Mouse (Mus musculus) subcutaneous adipose tissue, adult 2 months (tissue): ENCODE measurements around the gene Eif2b4. TPM values are rescaled to one million over a fixed set of nuclear protein-coding genes. Genes with fewer than 3 reads are reported as not detected.

Source experiments
- polyA plus RNA-seq: library from polyadenylated mRNA; depleted of rRNA; stranded (reverse); fragments of >200 nt; gene quantifications from 2 replicates; pipeline ENCODE4 v1.2.3, GENCODE M21; 2012; ENCODE audit warnings: low replicate concordance; rRNA removed

Gene Eif2b4
- 39.2 and 59.8 TPM in 2 replicates for polyA plus RNA-seq

GRCm38 (mm10) chr5:31192939-31193630 lies at the start of gene Eif2b4, which contains the start of gene Snx17:
Eif2b4 (minus strand) TSS chr5:31193430.
Snx17 (plus strand) TSS chr5:31193227.

GRCm38 (mm10) chr5:31240637-31241521 lies 47.6 kb upstream of the Eif2b4 start, which contains the start of the genes Nrbp1 and Gm9970:
Nrbp1 (plus strand) TSS chr5:31240864.
Gm9970 (minus strand) TSS chr5:31241232.

GRCm38 (mm10) chr5:31220448-31221303 lies 27.4 kb upstream of the Eif2b4 start, which contains the start of gene Ppm1g:
Ppm1g (minus strand) TSS chr5:31220687.

GRCm38 (mm10) chr5:31201742-31202590 lies 8.7 kb upstream of the Eif2b4 start, which contains the start of gene Zfp513:
Zfp513 (minus strand) TSS chr5:31202303.

GRCm38 (mm10) chr5:31179766-31180630 lies 13.2 kb downstream of the Eif2b4 start, which contains the start of the genes Gm29609 and Gtf3c2:
Gm29609 (minus strand) TSS chr5:31179911.
Gtf3c2 (minus strand) TSS chr5:31180144.

GRCm38 (mm10) chr5:31154152-31154553 lies 39.1 kb downstream of the Eif2b4 start, which contains the start of gene Mpv17:
Mpv17 (minus strand) TSS chr5:31154251.

GRCm38 (mm10) chr5:31138241-31138967 lies 54.8 kb downstream of the Eif2b4 start, which contains the start of gene Ucn:
Ucn (minus strand) TSS chr5:31138829.

Other genes starting within 250 kb of the Eif2b4 start
- 1.1 and 6.2 TPM in 2 replicates for gene Cgref1, start 247.8 kb downstream of the Eif2b4 start, polyA plus RNA-seq
- gene Preb, start 233.1 kb downstream of the Eif2b4 start, polyA plus RNA-seq: 289 and 327 TPM in 2 replicates
- 0.69 and 25.8 TPM in 2 replicates for gene Tcf23, start 224.8 kb downstream of the Eif2b4 start, polyA plus RNA-seq
- 209 and 273 TPM in 2 replicates for gene Atraid, start 145.1 kb downstream of the Eif2b4 start, polyA plus RNA-seq
- 40.4 and 53.2 TPM in 2 replicates for gene Slc5a6, start 144.5 kb downstream of the Eif2b4 start, polyA plus RNA-seq
- 21.5 and 75.0 TPM in 2 replicates for gene Cad, start 138.7 kb downstream of the Eif2b4 start, polyA plus RNA-seq
- not detected in 2 replicates for gene Dnajc5g, start 87.1 kb downstream of the Eif2b4 start, polyA plus RNA-seq
- 0.12 TPM in 1 of 2 replicates, not detected in the other for gene Slc30a3, start 85.2 kb downstream of the Eif2b4 start, polyA plus RNA-seq
- not detected in 2 replicates for gene Trim54, start 76.7 kb downstream of the Eif2b4 start, polyA plus RNA-seq
- not detected in 2 replicates for gene Ucn, start 54.6 kb downstream of the Eif2b4 start, polyA plus RNA-seq
- 163 and 250 TPM in 2 replicates for gene Mpv17, start 39.2 kb downstream of the Eif2b4 start, polyA plus RNA-seq
- gene Gm29609, start 13.5 kb downstream of the Eif2b4 start, polyA plus RNA-seq: 4.4 and 5.4 TPM in 2 replicates
- gene Gtf3c2, start 13.3 kb downstream of the Eif2b4 start, polyA plus RNA-seq: 57.4 and 85.2 TPM in 2 replicates
- 108 and 112 TPM in 2 replicates for gene Snx17, start 203 bp downstream of the Eif2b4 start, polyA plus RNA-seq
- 34.3 and 47.6 TPM in 2 replicates for gene Zfp513, start 8.9 kb upstream of the Eif2b4 start, polyA plus RNA-seq
- 30.0 and 90.9 TPM in 2 replicates for gene Ppm1g, start 27.3 kb upstream of the Eif2b4 start, polyA plus RNA-seq
- 140 and 206 TPM in 2 replicates for gene Nrbp1, start 47.4 kb upstream of the Eif2b4 start, polyA plus RNA-seq
- 0.27 and 0.57 TPM in 2 replicates for gene Gm9970, start 47.8 kb upstream of the Eif2b4 start, polyA plus RNA-seq
- gene Krtcap3, start 58.3 kb upstream of the Eif2b4 start, polyA plus RNA-seq: 9.7 and 58.7 TPM in 2 replicates
- 40.7 and 63.3 TPM in 2 replicates for gene Ift172, start 97.7 kb upstream of the Eif2b4 start, polyA plus RNA-seq
- 7.7 and 46.5 TPM in 2 replicates for gene Fndc4, start 102.7 kb upstream of the Eif2b4 start, polyA plus RNA-seq
- 0.21 and 0.28 TPM in 2 replicates for gene Gckr, start 104.0 kb upstream of the Eif2b4 start, polyA plus RNA-seq